Mouse (Mus musculus) lung, postnatal 14 days (tissue): ENCODE results near the gene Cluap1.

Experiments used
- DNase-seq: peaks from one replicate; pipeline ENCODE4 v3.0.0; 2021

Cluap1 gene

DNA sequence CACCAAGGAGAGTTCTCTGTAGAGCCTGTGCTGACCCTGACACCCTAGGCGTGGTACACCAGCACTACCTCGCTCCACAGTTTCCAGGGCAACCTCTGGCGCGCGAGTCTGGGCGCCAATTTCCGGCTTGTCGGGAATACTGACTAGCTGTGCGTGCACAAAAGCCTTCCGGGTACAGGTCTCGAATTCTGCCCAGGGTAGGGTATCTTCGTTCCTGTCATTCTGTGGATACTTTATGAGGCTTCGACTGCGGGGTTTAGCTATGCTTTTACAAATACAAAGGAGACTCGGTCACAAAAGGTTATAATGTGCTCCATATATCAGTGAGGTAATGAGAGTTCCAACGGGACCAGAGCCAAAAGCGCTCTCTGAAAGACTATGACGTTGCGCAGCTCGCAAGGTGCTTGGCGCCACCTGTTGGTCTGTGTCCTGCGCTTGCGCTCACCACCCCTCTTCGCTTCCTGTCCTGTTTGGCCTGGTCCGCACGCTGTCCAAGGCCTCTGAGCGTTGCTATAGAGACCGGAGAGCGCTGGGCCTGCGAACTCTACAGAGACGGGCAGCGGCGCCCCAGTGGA is at the start of gene Cluap1, which contains the start of gene 1700037C18Rik:
TSS of gene Cluap1 (plus strand) at position 265 of the 575 bp plus-strand sequence.
TSS of gene 1700037C18Rik (minus strand) at position 153 of the 575 bp plus-strand sequence.
- peak; percentile 93 for DNase-seq

DNA sequence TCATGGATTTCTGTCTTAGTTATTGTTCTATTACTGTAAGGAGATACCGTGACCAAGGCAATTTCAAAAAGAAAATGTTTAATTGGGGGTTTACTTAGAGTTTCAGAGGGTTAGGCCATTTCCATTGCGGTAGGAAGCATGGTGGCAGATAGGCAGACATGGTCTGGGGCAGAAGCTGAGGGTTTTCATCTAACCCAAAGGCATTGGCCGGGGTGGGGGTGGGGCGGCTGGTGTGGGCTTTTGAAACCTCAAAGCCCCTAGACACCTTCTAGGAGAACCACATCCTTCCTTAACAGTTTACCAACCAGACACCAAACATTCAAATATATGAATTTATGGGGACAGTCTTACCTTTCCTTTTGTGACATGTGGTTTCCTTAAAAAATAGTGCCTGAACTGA is 49.3 kb upstream of the Cluap1 start:
- no peak for DNase-seq

DNA sequence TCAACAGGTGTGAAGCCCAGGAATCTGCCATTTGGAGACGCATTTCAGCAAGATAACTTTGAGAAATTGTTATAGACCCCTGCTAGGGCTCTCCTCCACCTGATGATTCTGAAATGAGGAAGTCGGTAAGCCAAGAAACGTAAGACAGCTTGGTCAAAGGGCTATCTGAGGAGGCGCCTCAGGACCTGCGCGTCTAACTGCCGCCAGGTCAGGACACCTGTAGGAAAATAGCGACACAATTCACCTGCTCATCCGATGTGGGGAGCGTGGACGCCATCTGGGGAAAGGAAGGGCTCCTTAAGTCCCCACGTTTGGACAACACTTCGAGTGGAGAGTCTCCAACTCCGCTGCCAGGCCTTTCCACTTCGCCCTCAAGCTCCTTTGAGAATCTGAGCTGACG is 36.8 kb upstream of the Cluap1 start:
- DNase-seq: no peak

DNA sequence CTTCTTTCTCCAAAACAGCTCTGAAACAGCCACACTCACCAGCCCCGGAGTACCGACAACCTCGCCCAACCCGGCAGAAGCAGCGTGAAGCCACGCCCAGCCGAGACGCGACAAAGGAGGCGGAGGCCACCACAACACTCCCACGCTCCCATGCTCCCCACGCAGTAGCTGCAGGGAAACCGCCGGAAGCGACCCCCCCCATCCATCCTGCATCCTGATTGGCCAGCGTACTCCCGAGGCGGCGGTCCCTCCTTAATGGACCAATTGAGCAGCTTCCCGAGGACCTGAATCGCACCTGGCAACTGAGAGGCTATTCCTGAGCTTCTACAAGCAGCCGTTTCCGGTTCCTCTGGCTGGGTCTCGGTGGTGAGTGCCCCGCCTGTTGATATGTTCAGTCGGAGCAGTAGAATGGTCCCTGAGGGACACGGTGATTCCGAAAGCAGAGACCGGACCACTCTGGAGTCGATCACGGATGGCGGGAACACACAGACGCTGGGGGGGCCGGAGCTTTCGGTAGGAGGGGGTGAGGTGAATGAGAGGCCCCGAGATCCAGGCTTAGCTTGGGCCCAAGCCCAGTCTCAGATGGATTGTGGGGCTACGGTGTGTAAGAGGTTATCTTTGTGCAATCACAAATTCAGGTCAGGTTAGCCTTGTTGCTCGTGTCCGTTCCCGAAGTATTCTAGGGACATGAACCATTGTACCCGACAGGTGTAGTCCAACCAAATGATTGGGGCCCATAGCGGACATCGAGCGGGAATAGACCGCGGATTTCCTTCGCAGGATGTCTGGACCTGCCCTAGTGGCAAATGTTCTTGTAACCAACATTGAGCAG is 36.2 kb upstream of the Cluap1 start, which contains the start of gene Naa60:
TSS of gene Naa60 (plus strand) at position 160 of the 832 bp plus-strand sequence.
- DNase-seq: peak; percentile 91

DNA sequence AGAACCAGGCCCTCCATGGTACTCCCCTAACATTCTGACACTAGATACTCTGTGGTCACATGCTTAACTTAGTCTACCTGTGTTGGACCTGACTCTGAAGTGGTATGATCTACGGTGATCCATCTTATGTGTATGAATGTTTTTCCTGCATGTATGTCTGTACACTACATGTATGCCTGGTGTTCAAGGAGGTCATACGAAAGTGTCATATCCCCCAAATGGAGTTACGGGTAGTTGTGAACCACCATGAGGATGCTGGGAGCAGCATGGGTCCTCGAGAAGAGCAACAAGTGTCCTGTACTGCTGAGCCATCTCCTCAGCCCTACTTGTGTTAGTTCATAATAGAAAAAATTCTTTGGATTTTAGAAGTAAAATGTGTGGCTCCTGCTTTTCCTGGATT is 32.3 kb upstream of the Cluap1 start:
- DNase-seq: no peak

DNA sequence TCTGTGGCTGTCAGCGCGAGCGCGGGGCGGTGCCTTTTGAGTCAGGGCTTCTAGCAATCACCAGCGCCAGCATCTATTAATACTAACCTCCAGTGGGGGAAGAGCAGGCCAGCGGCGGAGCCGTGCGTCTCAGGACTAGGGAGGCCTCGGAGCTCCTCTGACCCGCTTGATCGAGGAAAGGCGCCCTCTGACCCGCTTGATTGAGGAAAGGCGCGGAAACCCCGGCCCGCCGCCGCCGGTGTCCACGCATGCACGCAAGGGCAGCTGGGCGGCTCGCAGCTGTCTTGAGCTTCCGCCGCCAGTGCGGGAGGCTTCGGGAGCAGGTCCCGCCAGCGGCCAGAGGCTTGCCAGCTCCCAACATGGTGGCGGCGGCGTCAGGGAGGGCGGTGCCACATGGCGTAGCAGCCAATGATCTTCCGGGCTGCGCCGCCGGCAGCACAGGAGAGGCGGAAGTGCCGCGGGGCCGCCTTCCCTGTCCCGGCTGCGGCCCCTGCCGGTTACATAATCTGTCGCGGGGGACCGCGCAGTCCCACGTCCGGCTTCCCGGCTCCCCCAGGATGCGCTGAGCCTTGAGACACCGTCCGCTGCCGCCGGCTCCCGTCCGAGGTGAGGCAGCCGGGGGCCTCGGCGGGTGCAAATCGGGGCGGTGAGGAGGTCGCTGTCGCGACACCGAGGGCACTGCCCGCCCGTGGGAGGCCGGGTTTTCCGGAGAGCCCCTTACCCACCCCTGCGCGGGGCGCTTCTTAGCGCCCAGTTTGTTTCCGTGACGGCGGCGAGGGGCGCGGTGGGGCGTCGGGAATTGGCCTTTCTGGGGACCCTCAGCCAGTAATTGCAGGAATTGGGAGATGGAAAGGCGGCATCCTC is 24.2 kb upstream of the Cluap1 start, which contains the start of the genes Zfp597 and Gm20695:
TSS of gene Zfp597 (minus strand) at position 361 of the 864 bp plus-strand sequence.
TSS of gene Gm20695 (plus strand) at position 448 of the 864 bp plus-strand sequence.
- peak; percentile 96 for DNase-seq

DNA sequence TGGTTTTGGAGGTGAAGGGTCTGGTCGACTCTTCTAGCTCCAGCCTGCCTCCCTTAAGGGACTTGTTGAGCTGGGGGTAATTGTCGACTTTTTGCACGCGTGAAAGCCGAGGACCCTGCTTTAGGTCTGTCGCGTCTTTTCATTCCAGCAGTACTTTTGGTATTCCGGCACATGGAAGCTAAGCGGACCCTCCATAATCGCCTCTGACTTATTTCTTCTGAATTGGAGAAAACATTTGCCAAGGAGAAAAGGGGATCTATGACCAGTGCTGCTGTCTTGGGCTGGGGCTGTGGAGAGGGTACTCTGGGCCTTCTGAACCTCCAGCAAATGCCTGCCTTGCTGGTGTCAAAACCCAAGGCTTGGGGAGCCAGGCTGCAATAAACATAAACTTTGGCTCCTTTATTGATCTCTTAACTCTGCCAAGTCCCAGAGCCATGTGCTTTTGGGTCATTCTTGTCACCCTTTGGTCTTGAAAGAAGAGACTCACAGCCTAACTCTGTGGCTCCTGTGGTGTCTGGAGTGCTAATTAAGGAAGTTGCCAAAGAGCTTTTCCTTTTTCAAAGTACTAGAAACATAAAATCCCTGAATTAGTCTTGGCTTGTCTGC is 23.4 kb upstream of the Cluap1 start:
- DNase-seq: no peak

DNA sequence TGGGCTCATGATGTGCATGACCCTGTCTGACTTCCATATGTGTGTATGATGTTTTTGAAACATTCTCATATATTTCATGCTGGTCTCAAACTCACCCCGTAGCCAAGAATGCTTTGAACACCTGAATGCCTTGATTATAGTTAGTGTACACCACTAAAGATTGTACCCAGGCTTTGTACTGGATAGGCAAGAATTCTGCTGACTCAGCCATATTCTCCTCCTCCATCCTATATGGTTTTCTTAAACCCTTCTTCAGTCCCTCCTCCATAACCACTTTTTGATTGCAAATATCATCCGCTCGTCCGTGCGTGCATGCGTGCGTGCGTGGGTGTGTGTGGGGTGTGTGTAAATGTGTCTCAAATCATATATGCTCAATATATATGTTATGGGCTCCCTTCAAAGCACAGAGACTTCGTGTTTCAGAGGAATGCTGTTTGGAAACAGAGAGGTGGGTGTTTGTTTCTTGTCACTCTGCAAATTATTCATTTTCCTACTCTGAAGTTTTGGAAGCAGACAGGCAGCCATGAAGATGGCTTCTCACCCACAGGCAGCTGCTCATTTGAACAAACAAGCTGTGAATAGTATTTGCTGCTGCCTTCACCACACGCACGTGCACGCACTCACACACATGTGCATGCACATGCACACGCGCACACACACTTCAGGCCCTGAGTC is 16.8 kb upstream of the Cluap1 start:
- DNase-seq: no peak

DNA sequence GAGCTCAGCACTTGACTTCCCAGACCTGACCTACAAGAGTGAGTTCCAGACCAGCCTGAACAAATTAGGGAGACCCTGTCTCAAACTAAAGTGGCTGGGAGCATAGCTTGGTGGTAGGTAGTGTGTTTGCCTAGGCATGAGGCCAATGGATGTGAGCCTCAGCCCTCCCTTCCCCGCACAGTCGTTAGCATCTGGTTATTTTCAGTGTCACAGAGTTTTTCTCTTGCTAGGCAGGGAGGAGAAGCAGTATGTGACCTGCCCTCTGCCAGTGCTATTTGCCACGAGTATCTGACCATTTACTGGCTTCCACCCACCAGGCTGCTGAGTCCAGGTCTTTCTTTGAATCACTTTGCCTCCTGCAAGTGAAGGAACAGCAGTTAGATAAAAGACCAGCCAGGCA is 14.9 kb upstream of the Cluap1 start:
- DNase-seq: no peak

DNA sequence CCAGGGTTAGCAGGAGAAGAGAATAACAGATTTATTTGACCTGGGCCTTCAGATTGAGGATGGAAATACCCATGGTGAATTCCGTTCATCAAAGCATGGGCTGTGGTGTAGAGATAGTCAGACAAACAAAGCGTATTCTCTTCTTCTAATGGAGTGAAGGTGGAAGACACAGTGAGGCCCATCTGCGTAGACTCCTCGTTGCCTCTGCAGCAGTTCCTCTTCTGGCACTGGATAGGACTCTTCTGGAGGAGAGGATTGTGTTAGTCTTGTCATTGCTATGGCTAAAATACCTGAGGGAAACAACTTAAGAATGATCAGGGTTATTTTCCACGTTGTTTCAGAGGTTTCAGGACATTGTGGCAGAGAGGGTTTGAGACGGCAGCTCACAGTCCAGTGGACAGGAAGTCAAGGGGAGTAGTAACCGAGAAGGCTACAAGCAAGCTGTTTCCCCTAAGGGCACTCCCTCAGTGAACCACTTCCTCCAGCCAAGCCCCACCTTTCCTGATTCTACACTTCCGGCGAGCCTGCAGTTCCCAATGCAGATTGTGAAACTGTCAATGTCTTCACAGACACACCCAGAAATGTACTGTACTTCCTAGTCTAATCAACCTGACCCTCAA is 13.3 kb upstream of the Cluap1 start:
- DNase-seq: peak; percentile 66

DNA sequence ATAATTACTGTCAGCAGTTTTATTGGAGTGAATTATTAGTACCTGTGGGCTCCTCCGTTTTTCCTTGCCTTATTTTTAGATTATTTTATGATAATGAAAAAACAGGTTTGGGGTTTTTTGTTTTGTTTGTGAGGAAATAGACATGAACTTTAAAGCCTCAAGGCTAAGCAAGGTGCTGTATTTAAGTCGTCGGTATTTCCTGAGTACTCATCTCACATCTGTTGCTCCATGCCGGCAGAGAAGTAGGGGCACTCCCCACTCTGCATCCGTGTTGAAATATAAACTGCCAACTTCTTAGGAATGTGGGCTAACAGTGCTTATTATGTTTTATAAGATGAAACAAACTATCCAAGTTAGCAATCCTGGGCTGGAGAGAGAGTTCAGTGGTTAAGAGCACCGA is 12.6 kb upstream of the Cluap1 start:
- no peak for DNase-seq

DNA sequence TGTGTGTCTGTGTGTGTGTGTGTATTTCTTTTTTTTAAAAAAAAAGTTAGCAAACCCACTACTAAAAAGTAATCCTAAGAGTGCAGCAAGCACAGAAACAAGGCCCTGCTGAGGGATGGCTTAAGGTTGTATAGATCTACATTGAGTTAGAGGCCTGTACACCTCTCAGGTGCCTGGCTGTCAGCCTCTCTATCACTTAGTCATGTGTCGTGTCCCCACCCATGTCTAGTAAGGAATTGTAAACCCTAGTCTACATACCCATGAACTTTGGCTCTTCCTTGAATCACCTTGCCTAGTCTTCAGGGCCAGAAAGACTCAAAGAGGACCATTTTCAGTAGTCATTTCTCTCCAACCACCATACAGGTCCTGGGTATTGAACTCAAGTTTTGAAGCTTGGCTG is 12.0 kb upstream of the Cluap1 start:
- DNase-seq: no peak

DNA sequence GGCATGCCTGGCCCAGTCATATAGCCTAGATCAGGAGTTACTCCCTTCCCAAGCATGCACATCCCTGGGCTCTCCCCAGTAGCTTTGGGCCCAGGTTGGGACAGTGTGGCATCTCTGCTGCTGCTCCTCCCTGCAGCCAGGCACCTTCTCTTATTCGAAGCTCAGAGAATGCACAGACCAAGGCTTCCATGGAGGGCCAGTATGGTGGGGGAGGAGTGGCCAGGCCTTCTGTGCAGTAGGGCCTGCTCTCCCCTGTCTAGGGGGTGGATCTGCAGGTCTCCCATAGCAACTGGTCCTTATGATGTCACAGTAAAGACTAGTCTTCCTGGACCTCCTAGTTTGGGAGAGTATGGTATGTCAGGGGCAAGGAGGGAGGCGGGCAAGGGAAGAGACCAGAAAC is 1.1 kb upstream of the Cluap1 start:
- no peak for DNase-seq

DNA sequence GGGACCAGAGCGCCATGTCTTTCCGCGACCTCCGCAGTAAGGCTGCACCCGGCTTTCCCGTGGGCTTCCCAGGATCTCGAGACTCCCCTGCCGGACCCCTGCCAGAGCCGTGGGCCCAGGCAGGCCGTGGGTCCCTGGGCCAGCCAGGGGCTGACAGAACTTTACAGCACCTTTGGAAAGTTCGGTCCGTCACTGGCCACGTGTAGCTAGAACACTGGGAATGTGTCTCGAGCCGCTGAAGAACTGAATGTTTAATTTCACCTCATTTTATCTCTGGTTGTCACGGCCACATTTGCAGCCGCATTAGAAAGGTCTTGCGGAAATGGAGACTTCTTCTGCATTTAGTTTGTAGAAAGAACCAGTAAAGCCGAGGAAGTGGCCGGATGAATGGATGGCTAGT is 517 bp downstream of the Cluap1 start:
- DNase-seq: no peak

DNA sequence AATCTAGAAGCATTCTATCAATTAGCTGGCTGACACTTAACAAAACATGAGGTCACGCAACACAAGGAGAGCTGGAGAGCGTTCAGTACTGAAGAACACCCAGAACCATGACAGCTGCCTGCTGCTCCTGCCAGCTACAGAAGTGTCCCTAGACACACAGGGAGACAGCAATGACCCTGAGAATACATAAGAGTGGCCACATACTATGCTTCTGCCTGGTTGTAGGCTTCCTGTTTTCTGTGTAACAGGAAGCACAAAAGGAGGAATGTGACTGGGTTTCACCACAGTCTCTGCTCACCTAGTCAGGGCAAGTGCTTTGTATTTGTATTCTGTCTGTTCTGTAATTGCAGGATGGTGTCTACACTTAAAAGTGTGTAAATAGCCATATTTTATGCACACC is 12.2 kb downstream of the Cluap1 start:
- DNase-seq: no peak

DNA sequence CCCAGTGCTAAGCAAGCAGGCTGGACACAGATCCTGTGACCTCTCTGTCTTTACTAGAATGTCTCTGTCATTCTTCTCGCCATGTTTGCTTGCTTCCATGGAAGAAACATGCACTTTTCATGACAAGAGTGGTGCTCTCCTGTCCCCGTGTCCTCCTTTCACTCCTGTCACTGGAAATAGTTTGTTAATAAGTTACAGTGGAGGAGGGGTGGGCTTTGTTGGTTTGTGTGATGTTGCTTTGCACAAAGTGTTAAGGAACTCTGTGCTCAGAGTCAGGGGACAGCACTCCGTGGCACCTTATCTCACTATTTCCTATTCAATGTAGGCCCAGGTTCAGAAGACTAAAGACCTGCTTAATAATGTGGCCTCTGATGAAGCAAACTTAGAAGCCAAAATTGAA is 14.9 kb downstream of the Cluap1 start:
- DNase-seq: no peak

DNA sequence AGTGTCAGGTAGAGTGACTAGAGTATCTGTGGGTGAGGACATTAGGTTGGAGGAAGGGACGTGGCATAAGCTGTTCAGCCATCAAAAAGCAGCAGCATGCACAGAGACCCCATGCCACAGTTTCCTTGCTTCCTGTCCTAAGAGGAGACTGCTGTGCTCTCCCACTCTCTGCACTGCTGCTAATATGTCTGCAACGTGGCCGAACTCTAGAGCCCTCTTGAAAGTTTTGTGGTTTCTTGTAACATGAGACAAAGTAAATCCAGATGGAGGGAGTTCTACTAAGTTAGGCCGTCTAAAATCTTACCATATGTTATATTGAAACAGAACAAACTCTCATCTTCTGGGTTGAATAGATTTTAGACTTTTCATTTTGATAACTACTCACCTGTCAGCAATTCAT is 15.4 kb downstream of the Cluap1 start:
- no peak for DNase-seq

DNA sequence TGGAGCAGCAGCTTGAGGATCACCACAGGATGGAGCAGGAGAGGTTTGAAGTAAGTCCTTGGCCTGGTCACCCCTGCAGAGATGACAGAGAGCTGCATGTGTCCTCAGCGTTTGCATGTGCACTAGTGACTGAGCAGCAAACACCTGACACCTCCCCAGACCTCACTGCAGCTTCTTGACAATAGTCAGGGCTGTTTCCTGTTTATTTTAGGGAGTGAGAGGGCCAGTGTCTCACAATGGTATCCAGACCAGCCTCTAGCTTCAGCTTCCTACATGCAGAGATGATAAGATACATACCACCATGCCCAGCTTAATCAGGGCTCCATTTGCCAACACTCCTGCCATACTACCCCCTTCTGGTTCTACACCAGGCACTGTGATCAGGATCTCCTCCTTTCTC is 20.0 kb downstream of the Cluap1 start:
- no peak for DNase-seq

DNA sequence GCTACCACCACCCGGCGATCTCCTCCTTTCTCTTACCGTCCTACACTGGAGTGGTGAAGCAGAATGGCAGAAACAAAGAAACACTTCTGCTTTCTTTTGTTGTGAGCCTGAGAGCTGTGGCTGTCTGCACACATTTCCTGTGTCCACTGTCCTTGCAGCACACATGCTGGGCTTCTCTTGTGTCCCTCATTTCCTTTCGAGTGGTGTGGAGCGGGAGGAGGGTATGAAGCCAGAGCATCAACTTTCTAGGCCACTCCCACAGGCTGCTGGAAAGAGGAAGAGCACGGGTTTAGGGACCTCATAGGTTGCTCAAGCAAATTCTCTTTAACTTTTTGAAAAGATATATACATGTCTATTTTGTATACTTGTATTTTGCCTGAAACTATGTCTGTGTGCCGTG is 20.6 kb downstream of the Cluap1 start:
- no peak for DNase-seq

DNA sequence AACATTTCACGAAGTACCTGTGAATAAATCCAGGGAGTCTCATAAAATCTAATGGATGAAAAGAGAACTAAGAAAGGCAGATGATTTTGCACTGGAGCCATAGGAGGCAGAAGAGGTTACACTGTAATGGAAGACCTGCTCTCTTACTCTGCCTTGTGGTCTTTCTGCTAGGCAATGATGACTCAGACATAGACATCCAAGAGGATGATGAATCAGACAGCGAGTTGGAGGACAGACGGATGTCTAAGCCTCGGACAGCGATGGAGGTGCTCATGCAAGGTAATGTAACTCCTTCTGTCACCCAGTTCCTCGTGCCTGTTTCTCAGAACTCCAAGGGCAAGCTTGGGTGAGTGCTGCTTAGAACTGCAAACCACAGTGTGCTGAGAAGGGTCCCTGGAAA is 24.9 kb downstream of the Cluap1 start:
- DNase-seq: no peak

DNA sequence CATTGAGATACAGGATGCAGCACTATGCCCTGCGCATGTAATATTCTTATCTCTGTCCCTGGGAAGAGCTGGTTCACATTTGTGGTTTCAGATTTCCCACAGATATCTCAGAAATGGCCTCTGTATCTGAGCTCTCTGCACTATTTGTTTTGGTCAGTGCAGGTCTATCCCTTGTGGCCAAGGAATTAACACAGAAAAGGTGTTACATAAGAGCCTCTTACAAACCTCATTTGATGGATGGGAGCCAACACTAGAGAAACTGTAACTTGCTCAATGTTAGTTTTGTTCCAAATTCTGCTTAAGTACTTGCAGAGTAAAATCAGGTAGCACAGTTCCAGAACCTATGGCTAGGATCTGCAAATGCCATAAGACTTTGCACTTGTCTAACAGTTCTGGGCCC is 25.5 kb downstream of the Cluap1 start:
- peak; percentile 10 for DNase-seq

DNA sequence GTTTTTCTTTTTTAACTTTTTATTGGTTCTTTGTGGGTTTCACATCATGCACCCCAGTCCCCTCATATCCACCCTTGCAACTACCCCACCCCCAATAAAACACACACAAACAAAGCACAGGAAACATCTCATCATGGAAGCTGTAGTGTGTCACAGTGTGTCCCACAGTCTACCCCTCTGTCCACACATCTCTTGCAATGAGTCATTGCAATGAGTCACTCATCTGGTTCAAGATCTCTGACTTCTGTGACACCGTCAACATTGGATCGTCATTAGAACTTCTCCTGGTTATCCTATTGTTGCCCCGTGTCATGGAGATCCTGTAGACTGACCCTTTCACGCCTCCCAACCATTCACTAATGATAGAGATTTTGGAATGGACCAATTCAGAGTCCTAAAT is 26.1 kb downstream of the Cluap1 start:
- no peak for DNase-seq
